Mouse (Mus musculus): ENCODE measurements around the gene Kifc5b.
"Not testable (repeated sequence)": the region's sequence is repeated elsewhere in the genome, so short reads cannot be mapped to it uniquely, and the experiment has no call there.

The Kifc5b gene

DNA sequence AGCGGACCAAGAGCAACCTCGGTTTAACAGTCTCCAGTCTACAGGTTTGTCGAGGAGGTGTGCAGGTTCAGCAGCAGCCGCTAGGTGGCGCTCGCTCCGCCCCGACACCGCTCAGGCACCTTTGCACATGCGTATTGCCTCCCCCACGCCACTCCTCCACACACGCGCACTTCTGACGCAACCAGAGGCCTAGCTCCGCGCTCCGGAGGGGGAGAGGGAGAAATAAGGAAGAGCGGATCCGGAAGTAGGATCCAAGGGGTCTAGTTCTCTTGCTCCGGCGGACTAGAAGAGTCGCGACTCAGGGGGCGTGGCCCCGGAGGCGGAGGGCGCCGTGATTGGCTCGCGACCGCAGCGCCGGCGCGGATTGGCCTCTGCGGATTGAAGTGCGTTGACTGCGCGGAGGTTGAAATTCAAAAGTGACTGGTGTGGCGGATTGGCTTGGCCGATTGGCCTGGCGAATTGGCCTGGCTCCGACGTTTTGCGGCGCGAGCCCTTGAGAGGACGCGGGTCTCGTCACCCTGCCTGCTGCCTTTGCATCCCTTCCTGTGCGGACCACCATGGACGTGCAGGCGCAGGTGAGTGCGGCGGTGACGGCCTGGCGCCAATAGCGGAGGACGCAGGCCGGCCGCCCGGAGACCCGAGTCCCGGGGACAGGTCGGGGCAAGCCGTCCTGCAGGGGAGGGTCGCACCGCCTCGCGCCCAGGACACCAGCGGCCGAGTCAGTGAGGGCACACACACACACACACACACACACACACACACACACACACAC, at the start of gene Kifc5b:
Gene Kifc5b (plus strand): TSS at position 381 of the 772 bp plus-strand sequence.
- DNase-seq (ENCODE audit: low read depth, low spot score), result peak; percentile 100

DNA sequence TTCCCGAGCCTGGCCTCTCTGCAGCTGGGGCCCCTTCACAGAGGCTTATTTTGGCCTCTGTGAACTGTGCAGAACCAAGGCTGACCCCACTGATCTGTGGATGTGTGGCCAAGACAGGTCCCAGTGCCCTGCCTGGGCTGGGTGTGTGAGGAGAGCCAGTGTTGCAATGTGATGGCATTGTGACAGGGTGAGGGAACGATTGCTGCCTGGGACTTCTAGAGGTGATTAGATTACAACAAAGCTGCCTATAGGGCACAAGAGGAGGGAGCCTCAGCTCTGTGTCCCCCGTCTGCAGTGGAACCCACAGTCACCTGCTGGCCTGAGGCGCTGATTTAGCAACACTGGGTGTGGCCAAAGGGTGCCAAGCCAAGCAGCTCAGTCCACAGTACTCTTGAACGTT, 48.1 kb upstream of the Kifc5b start:
- no peak for DNase-seq (ENCODE audit: low read depth, low spot score)

DNA sequence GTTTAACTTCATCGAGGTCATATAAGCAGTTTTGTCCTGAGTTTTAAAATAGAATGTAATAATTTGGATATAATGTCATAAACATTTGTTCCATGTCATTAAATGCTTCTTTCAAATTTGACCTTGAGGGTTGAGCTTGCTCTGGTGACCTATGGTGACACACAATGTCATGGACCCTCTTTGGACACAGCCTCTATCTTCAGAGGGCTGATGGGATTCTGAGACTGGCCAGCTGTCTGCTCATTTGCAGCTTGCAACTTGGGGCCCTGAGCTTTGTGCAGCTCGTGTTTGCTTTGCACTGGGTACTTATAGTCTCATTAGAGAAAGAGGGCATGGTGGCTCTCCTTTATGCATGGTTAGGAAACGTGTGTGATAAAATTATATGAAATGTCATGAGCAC, 44.0 kb upstream of the Kifc5b start:
- DNase-seq (ENCODE audit: low read depth, low spot score), result no peak

DNA sequence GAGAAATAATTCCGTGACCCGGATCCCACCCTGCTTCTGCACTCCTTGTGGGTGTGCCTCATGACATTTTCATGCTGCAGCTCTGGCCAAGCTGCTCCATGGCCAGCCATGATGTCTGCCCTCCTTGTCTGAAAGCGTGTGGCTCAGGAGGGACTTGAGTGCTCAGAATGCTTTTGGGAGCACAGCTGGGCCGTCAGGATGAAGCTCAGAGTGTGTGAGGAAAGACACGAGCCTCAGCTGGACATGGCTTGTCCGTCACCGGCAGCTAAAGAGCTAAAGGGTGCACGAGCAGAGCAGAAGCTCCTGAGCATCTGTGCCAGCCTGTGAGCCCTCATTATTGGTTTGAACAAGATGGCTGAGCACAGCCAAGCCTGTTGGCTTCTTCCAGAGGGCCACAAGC, 43.4 kb upstream of the Kifc5b start:
- no peak for DNase-seq (ENCODE audit: low read depth, low spot score)

DNA sequence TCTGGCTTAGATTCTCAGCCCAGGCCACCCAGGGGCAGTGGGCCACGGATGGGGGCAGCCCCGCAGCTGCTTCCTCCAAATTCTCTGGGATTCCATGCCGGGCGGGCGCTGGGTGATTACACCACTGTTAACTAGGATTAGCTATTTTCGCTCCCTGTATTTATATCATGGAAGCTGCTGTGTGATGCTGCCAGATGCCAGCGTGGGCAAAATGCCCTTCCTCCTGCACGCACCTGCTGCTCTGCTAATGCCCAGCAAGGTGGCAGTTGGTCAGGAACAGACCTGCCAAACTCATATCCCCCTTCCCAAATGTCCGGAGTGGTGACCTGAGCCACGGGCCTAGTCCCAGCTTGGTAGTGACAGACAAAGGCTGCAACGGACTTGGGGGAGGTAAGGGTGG, 42.3 kb upstream of the Kifc5b start:
- DNase-seq (ENCODE audit: low read depth, low spot score), result no peak

DNA sequence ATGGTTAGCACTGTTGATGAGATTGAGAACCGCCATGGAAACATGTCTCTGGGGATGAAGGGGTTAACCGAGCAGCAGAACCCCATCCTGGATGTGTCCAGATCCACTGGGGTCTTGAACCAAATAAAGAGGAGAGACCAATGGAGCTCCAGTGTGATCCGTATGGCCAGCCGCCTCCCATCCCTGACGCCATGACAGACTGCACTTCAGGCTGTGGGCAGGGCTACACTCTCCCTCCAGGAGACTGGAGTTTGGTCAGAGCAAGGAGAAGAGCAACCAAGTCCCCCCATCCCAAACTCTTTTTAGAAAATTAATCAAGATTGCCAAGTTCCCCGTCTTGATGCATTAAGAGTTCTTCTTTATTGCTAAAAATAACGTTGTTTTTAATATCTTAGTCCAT, 39.0 kb upstream of the Kifc5b start:
- DNase-seq (ENCODE audit: low read depth, low spot score), result no peak

DNA sequence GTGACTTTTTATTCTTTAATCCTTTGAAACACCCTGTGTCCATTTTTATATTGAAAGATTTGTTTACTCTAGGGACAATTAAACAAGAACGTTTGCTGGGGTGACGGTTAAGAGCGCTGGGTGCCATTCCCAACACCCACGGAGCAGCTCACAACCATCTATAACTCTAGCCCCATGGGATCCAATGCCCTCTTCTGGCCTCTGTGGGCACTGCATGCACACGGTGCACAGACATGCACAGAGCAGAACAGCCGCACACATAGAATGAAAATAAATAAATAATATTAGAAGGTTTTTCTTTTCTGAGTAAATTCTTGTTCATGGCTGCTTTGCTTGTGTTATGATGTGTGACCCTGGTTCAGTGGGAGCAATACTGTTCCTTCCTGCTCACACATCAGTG, 37.7 kb upstream of the Kifc5b start:
- DNase-seq (ENCODE audit: low read depth, low spot score), result no peak

DNA sequence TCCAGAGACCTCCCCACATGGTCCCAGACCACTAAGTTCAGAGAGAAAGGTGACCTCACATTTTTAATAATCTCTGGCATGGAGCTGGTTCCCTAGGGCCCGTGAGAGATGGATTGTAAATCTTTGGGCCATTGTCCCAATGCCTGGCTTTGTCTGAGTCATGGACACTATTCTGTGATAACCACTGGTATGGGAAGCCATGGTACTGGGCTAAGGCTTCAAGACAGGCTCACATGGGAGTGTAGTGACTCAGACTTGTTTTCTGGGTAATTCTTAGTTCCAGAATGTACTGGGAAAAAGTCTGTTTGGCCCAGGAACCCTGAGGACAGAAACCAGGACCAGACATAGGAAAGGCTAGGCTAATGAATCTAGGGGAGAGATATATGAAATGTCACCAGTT, 34.2 kb upstream of the Kifc5b start:
- DNase-seq (ENCODE audit: low read depth, low spot score), result peak; percentile 88

DNA sequence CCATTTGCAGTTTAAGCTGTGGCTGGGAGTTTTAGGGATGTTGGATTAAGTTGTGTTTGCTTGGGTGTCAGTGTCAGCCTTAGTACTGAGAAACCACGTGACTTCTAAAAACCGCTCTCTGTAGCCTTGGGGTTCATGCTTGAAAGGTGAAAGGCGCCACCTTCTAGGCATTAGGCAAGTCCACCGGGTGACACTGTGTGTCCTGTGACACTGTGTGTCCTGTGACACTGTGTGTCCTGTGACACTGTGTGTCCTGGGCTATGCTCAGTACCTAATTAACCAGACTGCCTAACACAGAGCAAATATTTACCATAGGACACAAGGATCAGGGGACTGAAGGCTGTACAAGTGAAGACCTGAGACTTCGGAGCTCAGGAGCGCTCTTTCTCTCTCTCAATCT, 33.3 kb upstream of the Kifc5b start:
- no peak for DNase-seq (ENCODE audit: low read depth, low spot score)

DNA sequence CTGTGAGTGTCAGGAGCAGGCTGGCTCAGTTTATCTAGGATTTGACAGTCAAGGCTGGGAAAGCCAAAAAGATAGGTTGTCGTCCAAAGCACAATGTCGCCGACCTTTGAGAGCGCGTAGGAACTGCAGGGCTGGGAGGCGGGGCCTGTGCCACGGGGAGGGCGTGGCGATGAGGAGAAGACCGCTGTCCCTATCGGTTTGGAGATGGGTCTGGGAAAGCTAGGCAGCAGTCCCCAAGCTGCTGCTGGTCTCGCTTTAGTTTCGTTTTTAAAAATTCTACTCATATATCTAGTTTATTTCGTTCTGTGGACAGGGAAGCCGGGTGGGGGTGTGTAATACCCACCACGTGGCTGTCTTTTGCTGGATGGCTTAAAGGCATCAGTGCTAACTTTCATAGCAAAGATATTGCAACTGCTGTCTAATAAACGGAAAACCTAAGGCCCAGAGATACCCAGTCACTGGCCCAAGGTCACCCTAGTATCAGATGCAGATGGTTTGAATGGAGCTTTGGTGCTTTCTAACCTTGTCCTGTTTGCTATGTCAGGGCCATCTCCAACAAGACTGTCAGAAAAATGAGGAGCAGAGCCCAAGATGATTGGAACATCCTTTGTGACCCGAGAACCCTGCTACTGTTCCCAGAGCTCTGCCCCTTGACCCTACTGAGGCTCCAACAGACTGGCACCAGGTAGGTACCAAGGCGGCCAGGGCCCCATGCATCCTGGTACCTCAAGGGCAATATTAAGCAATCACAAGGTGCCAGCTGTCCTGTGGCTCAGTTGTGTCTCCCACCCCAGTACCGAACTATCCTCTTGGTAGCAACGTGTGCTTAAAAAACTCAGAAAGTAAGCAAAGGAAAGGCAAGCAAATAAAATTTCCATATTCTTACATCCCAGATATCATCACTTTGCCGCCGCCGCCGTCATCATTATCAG, 31.6 kb upstream of the Kifc5b start:
- peak; percentile 92 for DNase-seq (ENCODE audit: low read depth, low spot score)

DNA sequence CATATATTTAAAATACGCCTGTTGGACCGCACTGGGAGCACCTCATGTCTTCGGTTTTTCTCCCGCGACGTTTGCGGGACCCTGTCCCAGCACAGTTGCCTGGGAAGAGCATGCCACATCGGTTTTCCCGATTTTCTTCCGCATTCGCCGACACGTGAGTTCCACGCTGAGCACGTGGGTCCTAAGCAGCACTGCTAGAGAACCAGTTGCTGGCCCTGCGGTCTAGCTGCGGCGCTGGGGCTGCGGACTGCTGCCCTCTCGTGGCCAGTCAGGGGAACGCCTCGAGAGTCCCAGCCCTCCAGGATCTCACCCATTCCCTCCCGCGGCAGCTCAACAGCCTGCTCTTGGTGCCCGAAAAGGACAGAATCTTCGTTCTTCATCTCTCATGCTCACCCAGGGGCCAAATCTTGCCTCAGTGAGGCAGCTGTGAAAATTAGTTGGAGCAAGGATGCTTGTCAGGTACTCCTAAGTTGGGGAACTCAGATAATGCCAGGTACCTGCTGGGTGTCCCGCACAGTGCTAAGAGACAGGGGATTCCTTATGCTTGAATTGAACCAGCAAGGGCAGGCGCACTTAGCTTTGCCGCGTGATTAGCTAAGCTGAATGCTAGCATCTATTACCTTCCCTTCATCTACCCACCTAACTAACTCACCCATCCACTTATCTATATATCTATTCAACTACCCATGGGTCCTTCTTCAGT, 30.7 kb upstream of the Kifc5b start:
- peak; percentile 95 for DNase-seq (ENCODE audit: low read depth, low spot score)

DNA sequence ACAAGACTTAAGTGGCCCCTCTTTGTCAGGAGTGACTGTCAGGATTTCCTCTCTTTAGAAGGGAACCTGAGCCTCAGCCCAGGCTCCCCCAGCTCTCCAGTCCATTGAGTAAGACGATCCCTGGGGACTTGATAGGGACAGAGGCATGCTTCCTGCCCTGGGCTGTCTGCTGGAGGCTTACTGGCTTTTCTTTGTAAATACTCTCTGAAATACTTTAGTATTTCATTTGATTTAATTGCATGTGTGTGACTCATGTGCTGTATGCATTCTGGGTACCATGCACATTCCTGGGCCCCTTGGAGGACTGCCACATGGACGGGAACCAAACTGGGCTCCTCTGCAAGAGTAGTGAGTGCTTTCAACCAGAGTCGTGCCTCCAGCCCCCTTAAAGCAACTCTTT, 29.0 kb upstream of the Kifc5b start:
- peak; percentile 93 for DNase-seq (ENCODE audit: low read depth, low spot score)

DNA sequence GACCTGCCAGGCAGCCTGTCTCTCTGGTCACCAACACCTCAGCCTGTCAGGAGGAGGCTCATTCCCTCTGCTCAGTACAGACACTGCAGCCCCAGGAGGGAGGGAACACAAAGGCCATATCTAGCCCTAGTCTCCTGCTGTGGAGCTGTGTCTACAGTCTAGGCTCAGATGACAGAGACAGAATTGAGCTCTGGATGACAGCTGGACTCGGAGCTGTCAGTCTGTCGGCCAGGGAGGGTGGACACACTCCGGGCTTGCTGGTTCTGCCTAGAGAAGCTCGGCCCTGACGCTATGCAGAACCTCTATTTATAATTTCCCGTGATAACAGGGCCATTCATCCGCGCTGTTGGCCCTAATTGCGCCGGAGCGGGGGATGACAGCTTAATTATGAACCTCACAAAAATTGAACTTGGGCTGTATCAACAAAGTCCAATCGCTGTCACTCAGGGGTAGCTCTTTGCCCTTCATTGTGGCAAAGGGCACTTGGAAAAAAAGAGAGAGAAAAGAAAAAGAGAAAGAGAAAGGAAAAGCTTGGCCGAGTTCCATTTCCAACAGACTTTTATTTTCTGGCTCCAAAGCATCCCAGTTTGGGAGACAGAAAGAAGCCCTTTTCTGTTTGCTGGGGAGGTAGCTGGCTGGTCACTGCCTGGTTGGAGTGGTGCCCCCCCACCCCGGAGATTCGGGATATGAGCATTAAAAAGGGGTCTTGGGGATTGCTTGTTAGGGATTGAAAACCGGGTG, 24.1 kb upstream of the Kifc5b start:
- DNase-seq (ENCODE audit: low read depth, low spot score), result no peak

DNA sequence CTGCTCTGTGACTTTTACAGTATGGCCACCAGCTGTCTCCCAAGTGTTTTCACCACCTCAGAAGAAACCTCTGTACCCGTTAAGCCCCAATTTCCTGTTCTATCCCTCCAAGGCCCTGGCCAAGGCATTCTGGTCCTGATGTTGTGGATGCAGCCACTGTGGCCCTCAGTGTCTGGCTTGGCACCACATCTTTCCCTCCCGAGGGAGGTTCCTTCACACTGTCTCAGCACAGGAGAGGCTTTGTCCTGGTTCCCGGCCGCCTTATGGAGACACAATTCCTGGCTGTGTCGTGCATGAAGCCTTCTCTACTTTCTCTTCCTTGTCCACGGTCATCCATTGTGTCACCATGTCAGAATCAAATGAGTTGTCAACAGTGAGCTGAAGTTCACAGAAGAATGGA, 23.4 kb upstream of the Kifc5b start:
- DNase-seq (ENCODE audit: low read depth, low spot score), result no peak

DNA sequence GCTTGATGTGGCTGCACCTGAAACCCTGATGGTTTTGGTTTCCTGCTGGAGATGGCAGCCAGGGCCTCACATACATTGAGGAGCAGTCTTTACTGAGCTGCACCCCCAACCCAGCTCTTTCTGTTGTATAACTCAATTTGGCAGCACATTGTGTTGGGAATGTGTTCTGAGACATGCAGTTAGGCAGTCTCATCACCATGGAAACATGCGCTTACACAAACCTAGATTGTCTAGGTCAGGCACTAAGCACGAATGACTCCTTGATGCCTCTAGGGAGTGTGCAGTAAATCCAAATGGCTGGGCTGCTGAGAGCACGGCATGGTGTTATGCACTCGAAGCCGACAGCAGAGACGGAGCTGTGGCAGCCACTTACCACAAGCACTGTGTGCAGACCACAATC, 22.5 kb upstream of the Kifc5b start:
- DNase-seq (ENCODE audit: low read depth, low spot score), result no peak

DNA sequence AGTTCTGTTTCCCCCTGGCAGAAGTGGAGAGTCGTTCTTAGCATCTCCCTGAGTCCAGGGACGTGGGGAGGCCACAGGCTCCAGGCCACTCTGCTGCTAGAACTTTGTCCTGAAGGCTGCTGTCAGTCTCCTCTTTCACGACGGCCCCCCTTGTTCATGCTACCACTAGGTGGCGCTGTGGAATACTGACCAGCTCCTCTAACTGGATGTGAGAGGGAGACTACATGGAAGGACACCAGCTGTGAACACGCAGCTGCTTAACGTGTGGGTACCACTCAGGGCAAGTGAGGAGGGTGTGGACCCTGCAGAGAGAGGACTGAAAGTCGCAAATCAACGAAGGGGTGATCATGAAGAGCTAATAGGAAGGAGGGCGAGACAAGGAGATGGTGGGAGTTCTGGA, 21.3 kb upstream of the Kifc5b start:
- peak; percentile 69 for DNase-seq (ENCODE audit: low read depth, low spot score)

DNA sequence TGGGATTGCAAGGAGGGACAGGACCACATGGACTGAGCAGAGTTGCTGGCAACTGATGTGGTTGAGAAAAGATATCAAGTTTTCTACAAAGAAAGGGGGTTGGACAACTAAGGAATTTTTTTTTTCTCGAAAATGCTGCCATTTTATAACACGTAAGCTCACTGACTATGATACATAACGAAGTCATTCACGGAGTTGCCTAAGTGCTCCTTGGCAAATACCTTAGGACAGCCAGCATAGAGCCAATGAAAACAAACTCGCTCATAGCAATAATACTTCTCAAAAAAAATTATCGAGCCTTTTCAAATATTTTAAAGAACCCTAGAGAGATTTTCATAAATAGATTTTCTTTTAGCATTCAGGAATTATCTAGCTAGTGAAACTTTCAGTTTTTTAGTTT, 16.0 kb upstream of the Kifc5b start:
- peak; percentile 76 for DNase-seq (ENCODE audit: low read depth, low spot score)

DNA sequence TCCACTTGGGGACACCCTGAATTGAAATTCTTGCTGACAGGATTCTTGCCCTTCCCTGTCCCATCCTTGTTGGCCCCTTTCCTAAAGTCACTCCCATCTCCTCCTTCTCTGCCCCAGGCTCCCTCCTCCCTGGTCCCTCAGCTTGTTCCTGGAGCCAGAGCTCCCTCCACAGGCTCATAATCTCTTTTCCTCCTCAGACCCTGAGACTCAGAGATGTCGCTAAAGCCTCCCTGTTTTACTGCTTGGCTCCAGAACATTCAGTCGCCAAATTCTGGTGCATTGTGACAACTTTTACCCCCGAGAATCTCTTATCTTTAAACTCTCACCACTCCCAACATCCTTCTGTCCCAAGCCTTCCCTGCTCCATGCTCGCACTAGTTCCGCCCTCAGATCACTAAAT, 12.6 kb upstream of the Kifc5b start:
- DNase-seq (ENCODE audit: low read depth, low spot score), result no peak

DNA sequence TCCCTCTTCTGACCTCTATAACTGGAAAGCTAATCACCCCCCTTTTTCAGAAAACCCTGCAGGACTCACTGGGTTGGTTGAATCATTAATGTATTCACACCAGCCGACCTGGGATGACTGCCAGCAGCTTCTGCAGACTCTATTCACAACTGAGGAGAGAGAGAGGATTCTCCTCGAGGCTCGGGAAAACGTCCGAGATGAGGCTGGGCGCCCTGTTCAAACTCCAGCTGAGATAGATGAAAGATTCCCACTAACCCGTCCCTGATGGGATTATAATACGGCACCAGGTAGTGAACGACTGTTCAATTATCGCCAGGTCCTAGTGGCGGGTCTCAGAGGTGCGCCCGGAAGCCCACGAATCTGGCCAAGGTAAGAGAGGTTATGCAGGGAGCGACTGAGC, 9.4 kb upstream of the Kifc5b start:
- DNase-seq (ENCODE audit: low read depth, low spot score), result not testable (repeated sequence)

DNA sequence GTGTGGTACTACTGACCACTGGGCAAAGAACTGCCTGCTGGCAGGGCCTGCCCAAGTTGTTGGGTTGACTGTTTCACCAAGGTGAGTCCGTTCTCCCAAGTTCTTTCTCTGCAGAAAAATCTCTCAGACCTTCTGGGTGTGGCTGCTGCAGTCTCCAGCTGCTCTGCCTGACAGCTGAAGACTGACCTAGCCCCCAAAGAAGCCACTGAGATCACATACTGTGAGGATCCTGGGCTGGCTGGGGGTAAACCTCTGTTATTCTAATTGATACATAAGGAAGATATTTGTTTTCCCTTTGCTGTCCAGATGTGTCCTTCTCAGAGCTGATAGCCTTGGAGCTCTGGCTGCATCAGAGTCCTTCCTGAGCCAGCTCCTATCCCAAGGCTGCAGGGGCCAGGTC, 1.6 kb upstream of the Kifc5b start:
- no peak for DNase-seq (ENCODE audit: low read depth, low spot score)

DNA sequence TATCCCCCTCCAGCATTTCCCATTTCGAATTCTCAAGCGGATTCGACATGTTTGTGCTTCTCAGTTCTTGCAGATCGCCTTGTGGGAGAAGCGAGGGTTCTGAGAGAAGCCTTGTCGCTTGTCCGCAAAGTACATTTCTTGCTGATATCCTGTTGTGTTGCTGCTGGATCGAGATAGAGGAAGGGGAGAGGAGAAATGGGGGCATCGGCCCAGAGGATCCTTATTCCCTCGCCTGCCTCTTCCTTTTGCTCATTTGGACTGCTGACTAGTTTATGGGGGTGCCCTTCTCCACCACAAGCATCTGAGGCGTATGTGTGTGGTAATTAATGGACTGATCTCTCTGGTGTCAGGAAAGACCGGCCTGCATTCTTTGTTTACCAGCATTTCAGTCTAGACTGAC, 669 bp downstream of the Kifc5b start:
- DNase-seq (ENCODE audit: low read depth, low spot score), result not testable (repeated sequence)

DNA sequence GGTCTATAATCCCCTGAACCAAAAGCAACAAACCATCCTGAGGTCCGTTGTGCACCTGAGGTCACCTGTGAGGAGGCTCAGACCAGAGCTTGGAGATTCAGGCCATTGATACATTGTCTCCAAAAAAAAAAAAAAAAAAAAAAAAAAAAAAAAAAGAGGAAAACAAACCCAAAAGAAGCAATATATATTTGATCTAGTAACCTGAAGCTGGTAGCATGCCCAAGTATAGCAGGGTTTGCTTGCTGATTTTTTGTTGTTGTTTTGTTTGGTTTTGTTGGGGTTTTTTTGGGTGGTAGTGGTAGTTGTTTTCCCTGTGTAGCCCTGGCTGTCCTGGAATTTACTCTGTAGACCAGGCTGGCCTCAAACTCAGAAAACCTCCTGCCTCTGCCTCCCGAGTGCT, 1.5 kb downstream of the Kifc5b start:
- no peak for DNase-seq (ENCODE audit: low read depth, low spot score)

Data from 3T3-L1 (cell line).